Mouse (Mus musculus) kidney, adult 2 months (tissue): ENCODE results near the gene Abca7. TPM values are rescaled to one million over a fixed set of nuclear protein-coding genes. Genes with fewer than 3 reads are reported as not detected.

Experiments used
- DNase-seq: peaks from one replicate; pipeline ENCODE4 v3.0.0; 2021
- H3K27ac ChIP-seq: fragments of 200-500 bp; 2 replicates; pipeline ENCODE4 v1.5.1; 2012; ENCODE audit warnings: low read depth, low read length, control low read depth, inconsistent platforms; ENCODE audit not compliant: insufficient read depth
- H3K27me3 ChIP-seq: fragments of 200-500 bp; replicated peaks from 2 replicates; pipeline ENCODE4 v1.6.1; 2012; ENCODE audit warnings: mild to moderate bottlenecking, moderate library complexity, low read length, inconsistent platforms; ENCODE audit not compliant: control insufficient read depth, insufficient read depth
- H3K36me3 ChIP-seq: fragments of 200-500 bp; 2 replicates; pipeline ENCODE4 v1.6.1; 2012; ENCODE audit warnings: mild to moderate bottlenecking, moderate library complexity, low read length, inconsistent platforms; ENCODE audit not compliant: control insufficient read depth, insufficient read depth
- H3K4me1 ChIP-seq: fragments of 200-500 bp; 2 replicates; pipeline ENCODE4 v1.6.1; 2011; ENCODE audit warnings: low read length; ENCODE audit not compliant: control insufficient read depth, insufficient read depth
- H3K4me3 ChIP-seq: fragments of 200-500 bp; 2 replicates; pipeline ENCODE4 v1.5.1; 2011; ENCODE audit warnings: mild to moderate bottlenecking, low read depth, low read length, control low read depth; ENCODE audit not compliant: insufficient read depth
- CTCF ChIP-seq: fragments of 200-500 bp; conservative IDR thresholded peaks from 2 replicates; pipeline ENCODE4 v1.5.1; 2011; ENCODE audit warnings: low read depth, mild to moderate bottlenecking, control low read depth, low read length, moderate library complexity, mixed read lengths; ENCODE audit not compliant: insufficient read depth, insufficient read length
- POLR2A ChIP-seq: fragments of 200-500 bp; IDR thresholded peaks from one replicate; pipeline ENCODE4 v1.6.1; 2011; ENCODE audit warnings: low read depth, low read length, control low read depth
- WGBS: fragments of 180-500 bp; shearing (Covaris S2); methylation state at CpG from one replicate; pipeline ENCODE4 v1.1.7; 2018; 5-methylcytosine and 5-hydroxymethylcytosine counted together
- polyA plus RNA-seq: library from polyadenylated mRNA; depleted of rRNA; stranded (reverse); fragments of >200 nt; gene quantifications from 2 replicates; pipeline ENCODE4 v1.2.3, GENCODE M21; 2012

Gene Abca7
- polyA plus RNA-seq, 1 experiment: 10.6 TPM

- H3K4me3 ChIP-seq: no peak overlapping the region
- H3K27me3 ChIP-seq: no peaks in the 10 kb centered on the region
- WGBS: 83% methylated on average over 20 of the region's 20 CpGs
- no peaks in the 10 kb centered on the region for H3K36me3 ChIP-seq
- H3K27ac ChIP-seq: no peak overlapping the region
- no peak for DNase-seq
- TF ChIP-seq POLR2A (no peak), CTCF (no peak)
- no peaks in the 10 kb centered on the region for H3K4me1 ChIP-seq
These were observed 31.6 kb downstream of the Abca7 start for GRCm38 (mm10) chr10:80027681-80028520.

DNA sequence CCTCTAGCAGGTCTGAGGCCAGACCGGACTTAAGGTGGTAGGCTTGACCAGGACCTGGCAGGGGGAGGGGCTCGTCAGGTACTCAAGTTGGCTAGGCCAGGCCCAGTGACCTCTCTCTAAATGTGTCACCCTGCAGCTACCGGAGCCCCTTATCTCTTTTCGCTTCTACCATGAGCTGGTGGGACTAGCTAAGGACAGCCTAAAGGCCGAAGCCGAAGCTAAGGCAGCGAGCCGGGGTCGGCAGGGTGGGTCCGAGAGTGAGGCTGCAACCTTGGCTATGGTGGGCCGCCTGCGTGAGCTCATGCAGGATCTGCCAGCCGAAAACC, 32.2 kb downstream of the Abca7 start:
- TF ChIP-seq CTCF: no peak
- WGBS: 95% methylated on average over 13 of the region's 13 CpGs

DNA sequence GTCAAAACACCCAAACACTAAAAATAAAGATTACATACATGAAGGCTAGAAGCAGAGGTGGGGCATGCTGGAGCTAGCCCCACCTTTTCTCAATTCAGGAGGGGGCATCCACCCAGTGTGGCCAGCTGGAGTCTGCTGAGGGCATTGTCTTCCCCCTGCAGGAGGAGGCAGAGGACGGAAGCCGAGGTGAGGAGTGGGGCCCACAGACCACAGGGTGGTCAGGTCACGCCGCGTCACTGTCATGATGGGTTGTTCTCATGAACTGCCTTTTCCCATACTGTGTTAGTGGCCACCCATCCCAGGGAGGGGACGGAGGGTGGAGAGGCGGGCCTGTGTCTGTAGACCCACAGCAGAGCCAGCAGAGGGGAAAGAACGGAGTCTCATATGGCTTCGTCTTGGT, 33.9 kb downstream of the Abca7 start:
- no peaks in the 10 kb centered on the region for H3K27me3 ChIP-seq
- WGBS: 85% methylated on average over 8 of the region's 9 CpGs
- TF ChIP-seq POLR2A (no peak), CTCF (no peak)
- no peak overlapping the region for H3K27ac ChIP-seq
- DNase-seq: no peak
- no peak overlapping the region for H3K4me3 ChIP-seq
- no peaks in the 10 kb centered on the region for H3K36me3 ChIP-seq
- peaks cover 4% of the 10 kb centered on the region; the same call in 1 of the 2 replicates for H3K4me1 ChIP-seq

More for the DNA sequence above, 32.2 kb downstream of the Abca7 start:
- Histone ChIP-seq H3K27me3 (no peaks in the 10 kb centered on the region), H3K4me3 (no peak overlapping the region), H3K27ac (no peak overlapping the region), H3K36me3 (no peaks in the 10 kb centered on the region), H3K4me1 (0 out of 2 replicates have a peak, but pooled peaks cover under 1% of the 10 kb centered on the region)
- DNase-seq: no peak

DNA sequence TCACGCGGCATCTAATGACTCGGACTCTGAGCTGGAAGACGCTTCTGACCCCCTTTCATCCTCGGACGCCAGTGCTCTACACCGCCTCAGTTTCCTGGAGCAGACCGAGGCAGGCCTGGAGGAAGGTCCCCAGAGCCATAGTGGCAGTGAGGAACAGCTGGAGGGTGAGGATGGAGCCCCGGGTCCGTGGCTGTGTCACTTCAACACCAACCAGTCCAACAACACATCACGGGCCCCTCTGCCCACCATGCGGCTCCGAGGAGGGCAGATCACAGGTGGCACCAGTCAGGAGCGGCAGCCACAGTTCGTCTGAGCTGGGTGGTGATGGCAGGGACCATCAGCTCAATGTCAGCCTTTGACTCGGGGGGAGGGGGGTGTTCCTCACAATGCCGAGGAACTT, 34.4 kb downstream of the Abca7 start:
- peaks cover 4% of the 10 kb centered on the region; the same call in 1 of the 2 replicates for H3K4me1 ChIP-seq
- TF ChIP-seq CTCF (no peak), POLR2A (no peak)
- no peak overlapping the region for H3K27ac ChIP-seq
- no peaks in the 10 kb centered on the region for H3K27me3 ChIP-seq
- DNase-seq: no peak
- H3K4me3 ChIP-seq: no peak overlapping the region
- 86% methylated on average over 17 of the region's 17 CpGs for WGBS
- no peaks in the 10 kb centered on the region for H3K36me3 ChIP-seq

DNA sequence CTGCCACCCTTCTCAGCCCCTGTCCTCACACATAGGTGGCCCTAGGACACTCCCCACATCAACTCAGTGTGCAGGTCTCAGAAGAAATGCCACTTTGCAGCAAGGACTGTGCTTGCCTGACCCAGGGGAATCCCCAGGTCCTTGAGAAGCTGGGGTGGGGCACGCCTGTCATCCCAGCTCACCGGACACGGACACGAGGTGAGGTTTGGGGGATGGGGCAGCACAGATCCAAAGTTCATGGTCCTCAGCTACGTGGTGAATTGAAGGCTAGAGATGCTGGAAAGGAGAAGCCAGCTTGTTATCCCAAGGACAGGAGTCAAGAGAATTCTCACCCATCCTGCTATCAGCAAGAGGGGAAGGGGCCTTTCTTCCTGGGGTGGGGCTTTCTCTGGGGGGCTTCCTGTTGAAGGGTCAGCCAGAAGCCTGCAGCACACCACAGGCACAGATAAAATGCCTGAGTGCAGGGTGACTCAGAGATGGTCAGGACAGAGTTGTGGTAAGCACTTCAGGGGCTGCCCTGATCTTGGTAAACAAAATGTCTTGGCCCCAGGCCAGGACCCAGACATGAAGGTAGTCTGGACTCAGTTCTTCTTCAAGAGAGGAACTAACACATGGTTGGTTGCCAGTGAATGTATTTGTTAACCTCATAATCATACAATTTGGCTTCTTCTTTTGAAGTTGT, 36.6 kb downstream of the Abca7 start:
- TF ChIP-seq POLR2A: no peak
- no peak for TF ChIP-seq CTCF
- peaks cover 4% of the 10 kb centered on the region; the same call in 1 of the 2 replicates for H3K4me1 ChIP-seq
- 23% methylated on average over 5 of the region's 5 CpGs for WGBS
- H3K36me3 ChIP-seq: no peaks in the 10 kb centered on the region; the same call in 1 of the 2 replicates
- peak; percentile 73 for DNase-seq
- peak overlapping the region; percentile 16; the same call in 1 of the 2 replicates for H3K27ac ChIP-seq
- no peaks in the 10 kb centered on the region for H3K27me3 ChIP-seq
- no peak overlapping the region for H3K4me3 ChIP-seq

- no peaks in the 10 kb centered on the region; the same call in 1 of the 2 replicates for H3K36me3 ChIP-seq
- peak; percentile 69 for DNase-seq
- TF ChIP-seq CTCF (peak; percentile 71), POLR2A (no peak)
- H3K4me3 ChIP-seq: no peak overlapping the region
- peaks cover 10% of the 10 kb centered on the region; the same call in 1 of the 2 replicates for H3K4me1 ChIP-seq
- no peaks in the 10 kb centered on the region for H3K27me3 ChIP-seq
- 25% methylated on average over 9 of the region's 9 CpGs for WGBS
- H3K27ac ChIP-seq: peak overlapping the region; percentile 31; the same call in 1 of the 2 replicates
These were observed 37.5 kb downstream of the Abca7 start for GRCm38 (mm10) chr10:80033511-80034391.
